Mouse (Mus musculus): Measurements from ENCODE around the gene Rap1gds1.

- no peak for TF ChIP-seq CTCF (IDR thresholded peaks at IDR 0.05; ENCODE audit: borderline replicate concordance, extremely low read depth, insufficient read depth, insufficient read length)
- TF ChIP-seq POLR2A (IDR thresholded peaks at IDR 0.05; ENCODE audit: borderline replicate concordance, extremely low read depth, insufficient read depth, insufficient read length, poor library complexity, severe bottlenecking): no peak
Measured at GRCm38 (mm10) chr3:138905678-138906077, 169.3 kb downstream of the Rap1gds1 start.

Measured in brain, embryonic 14.5 days (tissue).